Mouse (Mus musculus) G1E (cell line): ENCODE data around the gene Bri3.

Experiments
- GATA1 ChIP-seq: IDR thresholded peaks from 2 replicates; pipeline ENCODE4 v1.6.1; 2012; ENCODE audit warnings: borderline replicate concordance, low read length, inconsistent platforms, mixed read lengths
- TAL1 ChIP-seq: conservative IDR thresholded peaks from 2 replicates; pipeline ENCODE4 v1.6.1; 2012; ENCODE audit warnings: low read depth, low read length, inconsistent platforms, mixed read lengths

GRCm38 (mm10) chr5:144420001-144420400, 175.8 kb downstream of the Bri3 start:
- TF ChIP-seq GATA1 (no peak), TAL1 (no peak)
